Mouse (Mus musculus): ENCODE measurements around the gene Ncoa6.

- TF ChIP-seq CTCF (IDR thresholded peaks at IDR 0.05; ENCODE audit: borderline replicate concordance, insufficient read depth, low read depth, low read length) (peak; percentile 50; the same call in 1 of the 2 replicates), POLR2A (IDR thresholded peaks at IDR 0.05; ENCODE audit: borderline replicate concordance, insufficient read depth, low read length) (no peak)
These were observed 8.3 kb upstream of the Ncoa6 start for GRCm38 (mm10) chr2:155482021-155482420.
